Mouse (Mus musculus) limb, embryonic 15.5 days (tissue): ENCODE measurements around the gene Thg1l. TPM values are rescaled to one million over a fixed set of nuclear protein-coding genes. Genes with fewer than 3 reads are reported as not detected.

Source experiments
- ATAC-seq: fragments of 200-750 bp; cut with Nextera tagmentation; 2 replicates; pipeline ENCODE4 v1.8.0; 2017; ENCODE audit warnings: low read depth, moderate TSS enrichment; ENCODE audit not compliant: insufficient number of reproducible peaks, low FRiP score, low TSS enrichment
- H3K27ac ChIP-seq: fragments of 300-500 bp; sonication (generic); 2 replicates; pipeline ENCODE4 v1.5.1; 2015; ENCODE audit warnings: moderate library complexity, mild to moderate bottlenecking, inconsistent platforms
- H3K27me3 ChIP-seq: fragments of 300-500 bp; sonication (generic); 2 replicates; pipeline ENCODE4 v1.6.1; 2015; ENCODE audit warnings: inconsistent platforms
- H3K36me3 ChIP-seq: fragments of 300-500 bp; sonication (generic); 2 replicates; pipeline ENCODE4 v1.6.1; 2015; ENCODE audit warnings: inconsistent platforms
- H3K4me1 ChIP-seq: fragments of 300-500 bp; sonication (generic); 2 replicates; pipeline ENCODE4 v1.6.1; 2015; ENCODE audit warnings: inconsistent platforms
- H3K4me2 ChIP-seq: fragments of 300-500 bp; sonication (generic); 2 replicates; pipeline ENCODE4 v1.6.1; 2015; ENCODE audit warnings: mild to moderate bottlenecking, inconsistent platforms
- H3K4me3 ChIP-seq: fragments of 300-500 bp; sonication (generic); 2 replicates; pipeline ENCODE4 v1.5.1; 2015; ENCODE audit warnings: mild to moderate bottlenecking, inconsistent platforms
- H3K9ac ChIP-seq: fragments of 300-500 bp; sonication (generic); 2 replicates; pipeline ENCODE4 v1.6.1; 2015; ENCODE audit warnings: inconsistent platforms
- H3K9me3 ChIP-seq: fragments of 300-500 bp; sonication (generic); 2 replicates; pipeline ENCODE4 v1.6.1; 2016; ENCODE audit warnings: inconsistent platforms
- WGBS: fragments of 180-500 bp; shearing (Covaris S2); methylation state at CpG from one replicate; pipeline ENCODE4 v1.1.7; 2015; 5-methylcytosine and 5-hydroxymethylcytosine counted together
- polyA plus RNA-seq: library from polyadenylated mRNA; unstranded; fragments of >200 nt; fragmentation: Nextera tagmentation; extraction: Ambion mirVana; gene quantifications from 2 replicates; pipeline ENCODE4 v1.2.1, GENCODE M21; 2015

The Thg1l gene
- polyA plus RNA-seq = 9.7 and 11.3 TPM in 2 replicates

DNA sequence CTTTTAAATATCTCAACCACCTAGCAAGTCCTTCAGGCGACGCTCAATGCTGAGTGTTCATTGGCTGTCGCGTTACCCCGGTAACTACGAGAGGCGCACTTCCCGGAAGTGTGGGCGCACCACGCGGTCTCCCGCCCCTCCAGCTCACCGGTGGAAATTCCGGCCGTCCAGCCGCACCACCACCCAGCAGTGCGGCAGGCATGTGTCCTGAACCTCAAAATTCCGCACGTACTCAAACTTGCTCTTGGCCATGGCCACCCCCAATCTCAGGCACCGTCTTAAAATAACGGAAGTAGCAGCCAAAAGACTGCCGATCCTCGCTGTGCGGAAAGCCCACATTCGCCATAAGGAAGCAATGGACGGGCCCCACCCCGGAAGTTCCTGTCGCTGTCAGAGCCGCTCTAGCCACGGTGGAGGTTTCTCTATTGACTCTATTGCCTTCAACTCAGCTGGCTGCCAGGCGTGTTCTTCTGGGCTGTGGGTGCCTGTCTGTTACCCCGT is at the start of gene Thg1l:
Gene Thg1l (minus strand): TSS at position 368 of the 501 bp plus-strand sequence.
- Histone ChIP-seq H3K4me2 (peak within 1 kb of the TSS; percentile 50), H3K27me3 (no peaks in the 10 kb centered on the region), H3K4me1 (0 out of 2 replicates have a peak, but pooled peaks cover 2% of the 10 kb centered on the region), H3K4me3 (peak within 1 kb of the TSS; percentile 60), H3K9ac (peak within 1 kb of the TSS; percentile 31; the same call in 1 of the 2 replicates), H3K36me3 (peaks cover 24% of the 10 kb centered on the region), H3K9me3 (no peaks in the 10 kb centered on the region), H3K27ac (peak within 1 kb of the TSS; percentile 79)
- WGBS = under 1% methylated on average over 32 of the region's 32 CpGs
- peak; percentile 95 for ATAC-seq

DNA sequence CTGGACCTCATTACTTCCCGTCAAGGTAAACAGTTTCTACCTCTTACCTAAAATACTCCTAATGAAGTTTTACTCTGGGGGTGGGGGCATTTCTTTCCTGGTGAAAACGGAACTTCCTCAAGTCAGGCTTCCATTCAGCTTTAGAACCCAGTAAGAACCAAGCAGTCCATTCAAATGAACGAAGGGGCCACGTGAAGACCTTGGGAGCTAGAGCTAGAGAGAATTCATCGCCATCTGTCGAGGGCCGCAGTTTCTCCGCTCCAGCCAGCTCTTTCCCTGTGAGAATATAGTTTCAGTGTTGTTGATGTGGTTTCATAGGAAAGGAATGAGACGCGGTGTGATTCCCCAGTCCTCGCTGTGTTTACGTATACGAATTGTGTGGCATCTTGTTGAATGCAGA is 36.8 kb upstream of the Thg1l start:
- H3K9me3 ChIP-seq = no peaks in the 10 kb centered on the region
- H3K4me1 ChIP-seq = peaks cover 6% of the 10 kb centered on the region; the same call in 1 of the 2 replicates
- 48% methylated on average over 13 of the region's 13 CpGs for WGBS
- H3K27me3 ChIP-seq = no peaks in the 10 kb centered on the region
- ATAC-seq = no peak
- peak overlapping the region; percentile 54 for H3K4me2 ChIP-seq
- H3K27ac ChIP-seq = no peak overlapping the region
- peak overlapping the region; percentile 29 for H3K4me3 ChIP-seq
- no peaks in the 10 kb centered on the region for H3K36me3 ChIP-seq
- no peak overlapping the region for H3K9ac ChIP-seq

- no peaks in the 10 kb centered on the region for H3K9me3 ChIP-seq
- H3K4me1 ChIP-seq = peaks cover 6% of the 10 kb centered on the region; the same call in 1 of the 2 replicates
- ATAC-seq = 0 out of 2 replicates have a peak, but pooled peaks have one; percentile 30
- H3K27me3 ChIP-seq = no peaks in the 10 kb centered on the region
- WGBS = 6% methylated on average over 16 of the region's 16 CpGs
- no peak overlapping the region for H3K27ac ChIP-seq
- peak overlapping the region; percentile 54 for H3K4me2 ChIP-seq
- peak overlapping the region; percentile 29 for H3K4me3 ChIP-seq
- 0 out of 2 replicates have a peak overlapping the region, but pooled peaks have one; percentile 23 for H3K9ac ChIP-seq
- H3K36me3 ChIP-seq = no peaks in the 10 kb centered on the region
Observed at GRCm38 (mm10) chr11:45991604-45992003, 36.3 kb upstream of the Thg1l start.

GRCm38 (mm10) chr11:45980893-45981253 is 25.6 kb upstream of the Thg1l start:
- H3K36me3 ChIP-seq = no peaks in the 10 kb centered on the region
- H3K4me3 ChIP-seq = peak overlapping the region; percentile 63
- H3K27me3 ChIP-seq = peaks cover 6% of the 10 kb centered on the region; the same call in 1 of the 2 replicates
- ATAC-seq = peak; percentile 40; the same call in 1 of the 2 replicates
- no peaks in the 10 kb centered on the region for H3K9me3 ChIP-seq
- H3K27ac ChIP-seq = 0 out of 2 replicates have a peak overlapping the region, but pooled peaks have one; percentile 75
- H3K9ac ChIP-seq = peak overlapping the region; percentile 82
- 44% methylated on average over 19 of the region's 19 CpGs for WGBS
- H3K4me2 ChIP-seq = peak overlapping the region; percentile 88
- H3K4me1 ChIP-seq = peaks cover 12% of the 10 kb centered on the region; the same call in 1 of the 2 replicates

DNA sequence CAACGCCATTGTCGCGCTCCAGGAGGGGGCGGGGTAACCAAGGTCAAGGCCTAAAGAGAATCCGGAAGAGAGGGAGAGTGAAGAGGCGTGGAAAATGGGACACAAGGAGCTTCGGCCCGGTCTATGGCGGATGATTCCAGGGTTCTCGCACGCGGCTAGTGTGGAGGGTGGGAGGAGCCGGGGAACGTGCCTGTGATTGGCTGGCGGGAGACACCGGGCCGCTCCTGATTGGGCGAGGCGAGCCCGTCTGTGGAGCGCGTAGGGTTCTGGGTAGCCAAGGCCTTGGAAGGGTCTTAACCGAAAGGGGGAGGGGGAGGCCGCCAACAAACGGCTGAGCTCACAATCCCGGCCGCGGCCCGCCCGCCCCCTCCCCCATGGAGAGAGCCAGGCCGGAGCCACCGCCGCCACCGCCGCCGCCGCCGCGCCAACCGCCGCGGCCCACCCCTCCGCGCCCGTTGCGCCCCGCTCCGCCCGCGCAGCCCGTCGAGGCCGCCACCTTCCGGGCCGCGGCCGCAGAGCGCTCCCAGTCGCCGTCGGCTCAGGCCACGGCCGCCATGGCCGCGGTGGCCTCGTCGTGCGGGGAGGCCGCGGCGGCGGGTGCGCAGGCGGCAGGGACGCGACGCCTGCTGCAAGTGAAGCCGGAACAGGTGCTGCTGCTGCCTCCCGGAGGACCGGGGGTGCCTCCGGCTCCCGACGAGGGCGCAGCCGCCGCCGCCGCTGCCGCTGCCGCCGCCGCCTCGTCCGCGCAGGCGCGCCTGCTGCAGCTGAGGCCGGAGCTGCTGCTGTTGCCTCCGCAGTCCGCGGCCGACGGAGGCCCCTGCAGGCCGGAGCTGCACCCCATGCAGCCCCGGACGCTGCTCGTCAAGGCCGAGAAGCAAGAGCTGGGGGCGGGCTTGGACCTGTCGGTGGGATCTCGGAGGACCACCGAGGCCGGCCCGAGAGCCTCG is 24.9 kb upstream of the Thg1l start, which contains the start of gene Sox30:
Gene Sox30 (plus strand): TSS at position 365 of the 947 bp plus-strand sequence.
- Histone ChIP-seq H3K27me3 (peaks cover 6% of the 10 kb centered on the region; the same call in 1 of the 2 replicates), H3K36me3 (no peaks in the 10 kb centered on the region), H3K27ac (peak within 1 kb of the TSS; percentile 75), H3K9ac (peak within 1 kb of the TSS; percentile 82), H3K9me3 (no peaks in the 10 kb centered on the region), H3K4me2 (peak within 1 kb of the TSS; percentile 88), H3K4me1 (peaks cover 12% of the 10 kb centered on the region; the same call in 1 of the 2 replicates), H3K4me3 (peak within 1 kb of the TSS; percentile 63)
- peak; percentile 79; the same call in 1 of the 2 replicates for ATAC-seq
- 18% methylated on average over 54 of the region's 115 CpGs for WGBS

DNA sequence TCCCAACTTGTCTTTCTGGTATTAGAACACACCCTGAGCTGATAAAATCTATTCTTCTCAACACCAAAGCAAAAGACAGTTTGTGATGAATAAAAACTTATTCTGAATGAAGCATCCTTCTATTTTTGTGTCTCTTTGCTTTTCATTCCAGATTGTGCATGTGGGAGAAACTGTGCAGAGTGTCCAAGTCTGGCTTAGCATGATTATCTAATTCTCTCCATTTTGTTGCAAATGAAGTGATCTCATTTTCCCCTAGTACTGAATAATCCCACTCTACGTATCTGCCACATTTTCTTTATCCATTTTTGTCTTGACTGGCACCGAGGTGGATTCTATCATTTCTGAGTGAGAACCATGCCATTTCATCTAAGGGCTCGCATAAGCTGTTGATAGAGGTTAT is 20.8 kb upstream of the Thg1l start:
- no peaks in the 10 kb centered on the region for H3K36me3 ChIP-seq
- H3K27ac ChIP-seq = no peak overlapping the region
- H3K4me1 ChIP-seq = peaks cover 12% of the 10 kb centered on the region; the same call in 1 of the 2 replicates
- no peak overlapping the region for H3K9ac ChIP-seq
- ATAC-seq = no peak
- H3K4me3 ChIP-seq = no peak overlapping the region
- no peaks in the 10 kb centered on the region for H3K9me3 ChIP-seq
- WGBS = 81% methylated on average over 3 of the region's 3 CpGs
- no peak overlapping the region for H3K4me2 ChIP-seq
- peaks cover 3% of the 10 kb centered on the region; the same call in 1 of the 2 replicates for H3K27me3 ChIP-seq

GRCm38 (mm10) chr11:45974466-45974865 is 19.2 kb upstream of the Thg1l start:
- Histone ChIP-seq H3K27me3 (no peaks in the 10 kb centered on the region), H3K9me3 (no peaks in the 10 kb centered on the region), H3K4me1 (no peaks in the 10 kb centered on the region), H3K27ac (no peak overlapping the region), H3K9ac (no peak overlapping the region), H3K4me2 (no peak overlapping the region), H3K4me3 (no peak overlapping the region), H3K36me3 (no peaks in the 10 kb centered on the region)
- WGBS = 86% methylated on average over 8 of the region's 8 CpGs
- no peak for ATAC-seq

- Histone ChIP-seq H3K36me3 (no peaks in the 10 kb centered on the region), H3K9me3 (no peaks in the 10 kb centered on the region), H3K9ac (no peak overlapping the region), H3K27me3 (no peaks in the 10 kb centered on the region), H3K4me1 (no peaks in the 10 kb centered on the region), H3K4me3 (no peak overlapping the region), H3K4me2 (no peak overlapping the region), H3K27ac (no peak overlapping the region)
- 73% methylated on average over 5 of the region's 5 CpGs for WGBS
- no peak for ATAC-seq
Observed at GRCm38 (mm10) chr11:45973635-45974034, 18.3 kb upstream of the Thg1l start.

- H3K27ac ChIP-seq = no peak overlapping the region
- H3K4me2 ChIP-seq = no peak overlapping the region
- H3K27me3 ChIP-seq = no peaks in the 10 kb centered on the region
- no peaks in the 10 kb centered on the region for H3K4me1 ChIP-seq
- H3K36me3 ChIP-seq = no peaks in the 10 kb centered on the region
- no peak for ATAC-seq
- no peaks in the 10 kb centered on the region for H3K9me3 ChIP-seq
- no peak overlapping the region for H3K4me3 ChIP-seq
- no peak overlapping the region for H3K9ac ChIP-seq
- 86% methylated on average over 3 of the region's 3 CpGs for WGBS
Observed at GRCm38 (mm10) chr11:45968466-45968865, 13.2 kb upstream of the Thg1l start.

DNA sequence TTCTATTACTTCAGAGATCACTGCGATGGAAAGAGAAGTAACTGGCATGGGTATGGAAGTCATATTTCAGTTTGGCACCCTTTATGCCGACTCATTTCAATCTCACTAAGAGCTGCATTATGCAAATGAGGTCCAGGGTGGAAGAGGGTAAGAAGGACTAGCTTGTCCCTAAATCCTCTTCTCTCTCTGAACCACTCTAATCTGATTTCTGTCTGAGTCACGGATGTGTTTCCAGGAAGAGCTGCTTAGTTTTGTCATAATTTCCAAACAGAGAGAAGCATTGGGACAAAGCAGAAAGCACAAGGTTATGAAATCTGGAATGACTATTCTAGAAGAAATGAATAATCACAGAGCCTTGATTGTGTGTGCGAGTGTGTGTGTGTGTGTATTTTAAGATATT is 11.6 kb upstream of the Thg1l start:
- 85% methylated on average over 4 of the region's 4 CpGs for WGBS
- Histone ChIP-seq H3K9ac (no peak overlapping the region), H3K36me3 (no peaks in the 10 kb centered on the region), H3K4me1 (no peaks in the 10 kb centered on the region), H3K9me3 (no peaks in the 10 kb centered on the region), H3K27ac (no peak overlapping the region), H3K4me3 (no peak overlapping the region), H3K27me3 (no peaks in the 10 kb centered on the region), H3K4me2 (no peak overlapping the region)
- ATAC-seq = no peak

DNA sequence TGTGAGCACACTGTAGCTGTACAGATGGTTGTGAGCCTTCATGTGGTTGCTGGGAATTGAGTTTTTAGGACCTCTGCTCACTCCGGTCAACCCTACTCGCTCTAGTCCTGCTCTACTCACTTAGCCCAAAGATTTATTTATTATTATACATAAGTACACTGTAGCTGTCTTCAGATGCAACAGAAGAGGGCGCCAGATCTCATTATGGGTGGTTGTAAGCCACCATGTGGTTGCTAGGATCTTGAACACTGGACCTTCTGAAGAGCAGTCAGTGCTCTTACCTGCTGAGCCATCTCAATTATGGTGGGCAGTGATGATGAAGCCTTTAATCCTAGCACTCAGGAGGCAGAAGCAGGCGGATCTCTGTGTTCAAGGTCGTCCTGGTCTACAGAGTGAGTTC is 4.7 kb upstream of the Thg1l start:
- ATAC-seq = no peak
- H3K4me3 ChIP-seq = no peak overlapping the region

GRCm38 (mm10) chr11:45959598-45959997 is 4.3 kb upstream of the Thg1l start:
- no peaks in the 10 kb centered on the region for H3K27me3 ChIP-seq
- H3K4me1 ChIP-seq = 0 out of 2 replicates have a peak, but pooled peaks cover 2% of the 10 kb centered on the region
- ATAC-seq = no peak
- no peak overlapping the region for H3K4me2 ChIP-seq
- no peak overlapping the region for H3K4me3 ChIP-seq
- no peaks in the 10 kb centered on the region for H3K36me3 ChIP-seq
- WGBS = 72% methylated on average over 3 of the region's 3 CpGs
- no peaks in the 10 kb centered on the region for H3K9me3 ChIP-seq
- no peak overlapping the region for H3K9ac ChIP-seq
- no peak overlapping the region for H3K27ac ChIP-seq

More for the DNA sequence above, 4.7 kb upstream of the Thg1l start:
- H3K9me3 ChIP-seq = no peaks in the 10 kb centered on the region
- H3K27me3 ChIP-seq = no peaks in the 10 kb centered on the region
- 85% methylated on average over 5 of the region's 5 CpGs for WGBS
- H3K4me1 ChIP-seq = no peaks in the 10 kb centered on the region
- no peak overlapping the region for H3K9ac ChIP-seq
- no peak overlapping the region for H3K27ac ChIP-seq
- H3K4me2 ChIP-seq = no peak overlapping the region
- H3K36me3 ChIP-seq = no peaks in the 10 kb centered on the region
